Mouse (Mus musculus): ENCODE measurements around the gene Ccna2.

Gene Ccna2

DNA sequence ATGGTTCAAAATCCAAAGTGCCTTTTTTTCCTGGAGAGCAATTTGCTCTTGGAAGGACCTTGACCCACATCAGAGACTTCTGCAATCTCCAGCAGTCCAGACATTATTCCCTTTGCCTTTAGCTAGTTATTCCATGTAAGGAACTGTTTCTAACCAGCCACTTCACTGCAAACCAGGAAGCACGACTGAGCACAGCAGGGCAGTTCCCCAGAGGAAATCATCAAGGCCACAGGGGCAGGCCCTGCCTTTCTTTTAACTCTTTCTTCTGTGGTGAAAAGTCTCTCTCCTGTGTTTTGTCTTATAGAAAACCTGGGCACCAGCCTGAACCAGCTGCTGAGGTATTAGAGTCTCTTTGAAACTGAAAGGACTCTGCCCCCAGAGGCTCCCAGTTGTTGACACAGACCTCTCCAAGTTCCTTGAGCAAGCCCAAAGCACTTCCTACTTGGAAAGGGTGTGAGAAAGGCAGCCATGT, 38.7 kb downstream of the Ccna2 start:
- CTCF ChIA-PET: no interaction called here

GRCm38 (mm10) chr3:36532738-36533137, 39.2 kb downstream of the Ccna2 start:
- CTCF ChIA-PET: no interaction called here

DNA sequence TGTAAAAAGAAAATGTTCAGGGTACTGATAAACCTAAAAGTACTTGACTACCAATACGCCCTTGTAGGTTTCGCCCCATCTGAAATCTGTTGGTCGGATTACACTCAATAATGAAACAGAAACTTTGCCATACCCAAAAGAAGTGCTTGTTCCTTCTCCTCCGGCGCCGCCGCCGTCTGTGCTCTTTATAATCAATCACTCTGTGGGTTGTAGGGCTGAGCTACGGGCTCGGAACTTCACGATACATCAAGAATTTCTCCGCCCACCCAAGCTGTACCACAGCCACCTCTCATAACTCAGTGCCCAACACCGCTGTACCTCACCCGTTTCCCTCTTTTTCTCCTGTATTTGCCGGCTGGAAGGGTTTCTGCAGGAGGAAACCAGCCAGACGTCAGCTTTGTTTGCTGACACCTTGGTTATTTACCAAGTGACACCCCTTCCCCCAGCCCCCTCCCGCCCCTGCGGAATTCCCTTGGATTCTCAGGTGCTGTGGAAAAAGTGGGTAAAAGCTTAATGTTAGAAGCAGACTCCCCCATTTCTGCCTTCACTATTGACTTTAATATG, 39.9 kb downstream of the Ccna2 start:
- CTCF ChIA-PET: no interaction called here

DNA sequence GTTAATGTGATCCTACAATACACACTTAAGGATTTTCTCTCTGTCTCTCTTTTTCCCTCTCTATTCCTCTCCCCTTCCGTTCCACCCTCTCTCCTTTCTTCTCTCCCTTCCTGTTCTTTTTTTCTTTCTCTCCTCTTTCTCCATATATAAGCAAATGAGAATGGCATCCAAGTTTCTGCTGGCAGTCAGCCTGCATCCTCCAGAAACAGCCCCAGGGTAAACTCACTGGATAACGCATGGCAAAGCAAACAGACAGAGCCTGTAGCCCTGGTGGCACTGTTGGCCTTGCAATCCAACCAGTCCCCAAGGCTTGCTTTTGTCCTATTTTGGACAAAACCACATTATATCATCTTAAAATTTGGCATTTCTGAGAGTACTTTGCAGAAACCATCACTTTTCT, 40.7 kb downstream of the Ccna2 start:
- CTCF ChIA-PET: no interaction called here

DNA sequence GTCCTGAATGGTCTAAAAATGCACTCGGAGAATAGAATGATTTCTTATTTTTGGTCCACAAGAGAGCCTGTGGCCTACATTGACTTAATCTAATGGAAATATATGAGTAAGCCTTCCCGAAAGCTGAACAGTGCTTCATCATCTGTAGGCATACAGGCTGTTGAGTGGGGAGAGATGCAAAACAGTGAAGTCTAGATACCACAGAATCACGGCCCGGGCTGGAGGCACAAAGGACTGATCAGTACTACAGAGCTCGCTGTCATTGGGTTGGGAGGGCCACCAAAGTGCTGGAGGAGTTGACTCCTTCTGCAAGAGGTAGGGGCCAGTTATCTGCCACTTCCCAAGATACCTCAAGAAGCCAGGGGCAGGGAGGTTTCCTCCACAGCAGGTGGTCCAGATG, 41.2 kb downstream of the Ccna2 start:
- CTCF ChIA-PET: no interaction called here

- CTCF ChIA-PET: no interaction called here
These were observed 41.6 kb downstream of the Ccna2 start for GRCm38 (mm10) chr3:36530345-36530744.

DNA sequence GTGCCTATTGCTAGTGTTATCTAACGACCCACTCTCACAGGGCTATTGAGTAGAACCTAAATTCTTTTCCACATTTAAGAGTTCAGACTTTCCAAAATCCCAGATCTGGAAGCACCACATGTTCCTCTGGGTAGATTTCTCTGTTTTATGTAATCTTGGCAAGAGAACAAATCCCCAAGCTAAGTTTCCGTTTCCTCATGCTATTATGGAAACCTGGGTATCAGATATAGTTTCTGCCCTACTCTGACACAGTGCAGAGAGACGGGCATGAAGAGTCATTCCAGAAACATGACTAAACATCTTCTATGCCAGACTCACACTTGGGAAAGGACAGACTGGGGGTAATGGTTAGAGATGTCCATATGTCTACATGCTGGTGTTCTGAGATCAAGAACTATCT, 47.5 kb downstream of the Ccna2 start:
- CTCF ChIA-PET: no interaction called here

- CTCF ChIA-PET: no interaction called here
These were observed 49.8 kb downstream of the Ccna2 start for GRCm38 (mm10) chr3:36522137-36522536.

DNA sequence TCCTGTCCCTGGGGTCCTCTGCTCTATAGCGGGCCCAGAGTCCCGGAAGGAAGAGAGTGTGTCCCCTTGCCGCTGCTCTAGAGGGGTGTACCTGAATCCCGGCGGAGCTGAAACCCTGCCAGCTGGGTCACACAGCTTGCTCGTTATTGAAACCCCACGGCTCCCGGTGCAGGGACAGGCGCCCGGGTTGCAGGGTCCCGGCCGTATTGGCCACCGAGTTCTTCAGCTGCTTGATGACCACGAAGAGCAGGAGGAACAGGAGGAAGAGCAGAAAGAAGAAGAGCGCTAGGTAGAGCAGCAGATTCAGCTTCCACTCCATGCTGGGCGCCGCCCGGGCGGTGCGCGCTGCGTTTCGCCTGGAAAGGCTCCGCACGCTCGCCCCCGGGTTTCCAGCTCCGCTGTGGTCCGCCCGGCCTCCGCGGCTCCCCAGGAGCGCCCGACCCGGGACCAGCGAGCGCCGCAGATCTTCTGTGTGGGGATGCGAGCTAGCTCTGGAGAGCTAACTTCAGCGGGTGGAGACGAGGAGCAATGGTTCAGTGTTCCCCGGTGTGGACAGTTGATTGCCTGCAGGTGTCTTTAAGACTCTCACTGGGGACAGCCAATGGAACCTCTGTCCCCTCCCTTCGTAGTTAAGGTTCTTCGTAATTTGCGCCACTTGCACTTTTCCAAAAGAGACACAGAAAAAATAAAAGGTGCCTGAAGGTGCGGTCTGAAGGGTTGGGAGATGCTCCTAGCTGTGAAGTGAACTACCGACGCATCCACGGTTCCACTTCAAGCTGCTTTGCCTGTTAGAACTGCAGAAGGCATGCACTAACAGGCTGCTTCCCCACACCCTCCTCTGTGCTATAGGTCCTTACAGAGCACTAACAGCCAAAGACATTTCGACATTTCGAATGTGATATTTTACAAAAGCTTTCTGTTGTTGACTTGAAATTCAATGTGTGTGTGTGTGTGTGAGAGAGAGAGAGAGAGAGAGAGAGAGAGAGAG, 50.6 kb downstream of the Ccna2 start, which contains the start of gene Gm11549:
Gm11549 (minus strand) TSS at position 741 of the 988 bp plus-strand sequence.
- CTCF ChIA-PET: no interaction called here

DNA sequence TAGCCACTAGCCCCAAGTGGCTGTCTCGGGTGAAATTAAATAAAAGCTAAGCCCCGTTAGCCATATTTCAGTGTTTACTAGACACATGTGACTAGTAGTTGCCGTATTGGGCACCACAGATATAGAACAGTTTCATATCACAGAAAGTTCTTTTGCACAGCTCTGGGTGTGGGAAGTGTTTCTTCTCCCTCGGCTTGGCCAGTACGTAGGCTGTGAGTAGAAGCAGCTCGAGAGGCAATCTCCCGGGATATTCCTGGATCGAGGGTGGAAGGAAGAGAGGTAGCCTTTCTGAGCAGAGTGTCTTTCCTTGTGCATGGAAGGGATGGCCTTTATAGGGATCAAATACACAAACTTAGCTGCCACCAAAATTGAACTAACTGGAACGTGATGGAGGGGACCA, 55.8 kb downstream of the Ccna2 start:
- CTCF ChIA-PET: no interaction called here

Data from spleen, embryonic (tissue).